Mouse (Mus musculus) embryo, embryonic 10 days (tissue): Measurements from ENCODE around the gene Heatr4.
"Not testable (repeated sequence)": the region's sequence is repeated elsewhere in the genome, so short reads cannot be mapped to it uniquely, and the experiment has no call there.

Experiments
- DNase-seq: peaks from one replicate; pipeline ENCODE4 v3.0.0-alpha.2; 2015; ENCODE audit warnings: low spot score

Heatr4 gene

GRCm38 (mm10) chr12:83938592-83938991 lies 46.1 kb downstream of the Heatr4 start:
- DNase-seq: not testable (repeated sequence)

GRCm38 (mm10) chr12:83937600-83937999 lies 47.1 kb downstream of the Heatr4 start:
- no peak for DNase-seq

- no peak for DNase-seq
Observed at GRCm38 (mm10) chr12:83929186-83929804, 55.4 kb downstream of the Heatr4 start.

- DNase-seq: no peak
Observed at GRCm38 (mm10) chr12:83927747-83928146, 56.9 kb downstream of the Heatr4 start.

GRCm38 (mm10) chr12:83926061-83926460 lies 58.6 kb downstream of the Heatr4 start:
- no peak for DNase-seq

- no peak for DNase-seq
Observed at GRCm38 (mm10) chr12:83925160-83925703, 59.4 kb downstream of the Heatr4 start.

GRCm38 (mm10) chr12:83924332-83924731 lies 60.3 kb downstream of the Heatr4 start:
- DNase-seq: no peak

- no peak for DNase-seq
Observed at GRCm38 (mm10) chr12:83923486-83923859, 61.2 kb downstream of the Heatr4 start.

- DNase-seq: no peak
Observed at GRCm38 (mm10) chr12:83922724-83923485, 61.7 kb downstream of the Heatr4 start.

GRCm38 (mm10) chr12:83921535-83922381 lies 62.9 kb downstream of the Heatr4 start, which contains the start of gene Numb:
Gene Numb, minus strand, starts transcription at chr12:83921934.
- peak; percentile 99 for DNase-seq

- DNase-seq: peak; percentile 44
Observed at GRCm38 (mm10) chr12:83920721-83921441, 63.8 kb downstream of the Heatr4 start.

- DNase-seq: no peak
Observed at GRCm38 (mm10) chr12:83916884-83917283, 67.8 kb downstream of the Heatr4 start.

- DNase-seq: no peak
Observed at GRCm38 (mm10) chr12:83914797-83915196, 69.9 kb downstream of the Heatr4 start.

GRCm38 (mm10) chr12:83914202-83914740 lies 70.4 kb downstream of the Heatr4 start:
- no peak for DNase-seq

- no peak for DNase-seq
Observed at GRCm38 (mm10) chr12:83910451-83910850, 74.2 kb downstream of the Heatr4 start.
